Mouse (Mus musculus): ENCODE results near the gene 2310022A10Rik. TPM values are rescaled to one million over a fixed set of nuclear protein-coding genes. Genes with fewer than 3 reads are reported as not detected.
"Not testable (repeated sequence)": the region's sequence is repeated elsewhere in the genome, so short reads cannot be mapped to it uniquely, and the experiment has no call there.

2310022A10Rik gene
- total RNA-seq, 2 experiments from 2014 or later: 12.4 to 13.4 TPM

DNA sequence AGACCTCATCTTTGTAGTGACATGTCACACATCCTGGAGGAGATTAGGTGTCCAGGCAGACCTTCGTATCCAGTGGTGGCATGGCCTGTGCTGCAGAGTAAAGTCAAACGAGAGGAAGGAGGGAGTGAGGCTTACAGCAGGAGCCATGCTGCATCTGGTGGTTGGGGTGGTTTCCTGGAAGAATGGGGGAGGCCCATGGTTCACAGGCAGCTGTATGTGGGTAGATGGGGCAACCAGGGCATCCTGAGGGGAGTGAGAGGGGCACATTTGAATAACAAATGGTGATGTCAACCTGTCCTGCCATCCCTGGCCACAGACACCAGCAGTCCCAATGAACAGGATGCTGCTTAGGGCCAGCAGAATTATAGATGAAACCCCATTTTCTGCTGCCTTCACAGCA, 56.7 kb downstream of the 2310022A10Rik start:
- ATAC-seq (replicated peaks; ENCODE audit: poor library complexity): peak; percentile 40

DNA sequence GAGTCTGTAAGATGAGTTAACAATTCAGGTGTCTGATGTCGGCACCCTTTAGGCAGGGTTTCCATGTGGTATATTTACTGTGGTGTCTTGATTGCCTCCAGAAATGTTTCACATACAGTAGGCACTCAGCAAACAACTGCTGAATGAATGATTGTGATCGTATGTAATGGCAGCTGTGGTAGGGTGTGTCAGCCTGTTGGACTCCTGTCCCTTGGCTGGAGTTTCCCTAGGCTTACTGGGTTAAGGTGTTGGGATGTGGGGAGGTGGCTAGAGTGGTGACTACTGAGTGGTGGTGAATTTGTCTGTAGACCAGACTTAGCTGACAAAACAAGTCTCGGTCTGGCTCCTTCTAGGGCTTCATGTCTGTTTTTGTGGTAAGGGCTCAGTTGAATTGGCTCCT, 57.3 kb downstream of the 2310022A10Rik start:
- no peak for ATAC-seq (replicated peaks; ENCODE audit: poor library complexity)

DNA sequence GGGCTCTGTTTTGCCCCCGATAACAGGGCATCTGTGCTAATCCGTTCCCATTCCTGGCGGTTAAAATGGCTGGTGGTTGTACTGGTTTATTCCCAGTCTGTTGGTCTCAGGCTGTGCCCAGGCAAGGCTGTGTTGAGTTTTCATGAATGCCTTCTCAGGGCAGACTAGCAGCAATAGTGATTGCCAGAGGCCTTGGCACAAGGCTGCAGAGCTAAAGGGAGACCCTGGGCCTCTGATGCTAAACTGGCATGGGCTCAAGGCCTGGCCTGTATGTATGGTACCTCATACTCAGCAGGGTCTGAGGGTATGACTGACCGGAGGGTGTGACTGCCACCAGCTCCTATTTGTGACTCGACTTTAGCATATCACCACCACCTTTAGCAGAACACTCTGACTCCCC, 57.8 kb downstream of the 2310022A10Rik start:
- no peak for ATAC-seq (replicated peaks; ENCODE audit: poor library complexity)

DNA sequence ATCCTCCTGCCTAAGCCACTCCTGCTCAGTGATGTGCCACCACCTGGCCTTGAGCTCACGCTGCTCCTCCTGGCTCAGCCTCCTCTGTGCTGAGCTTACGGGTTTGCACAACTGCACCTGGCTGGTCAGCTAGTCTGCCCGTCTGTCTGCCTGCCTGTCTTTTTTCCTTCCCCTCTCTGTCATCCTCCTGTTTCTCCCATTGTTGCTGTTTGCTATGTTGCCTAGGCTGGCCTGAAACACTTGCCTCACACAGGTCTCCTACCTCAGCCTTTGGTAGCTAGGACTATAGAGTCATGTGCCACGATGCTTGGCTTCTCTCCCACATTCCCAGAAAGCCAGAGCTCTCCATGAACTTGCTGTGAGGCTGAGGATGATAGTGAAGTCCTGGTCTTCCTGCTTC, 59.9 kb downstream of the 2310022A10Rik start:
- ATAC-seq (replicated peaks; ENCODE audit: poor library complexity): no peak

DNA sequence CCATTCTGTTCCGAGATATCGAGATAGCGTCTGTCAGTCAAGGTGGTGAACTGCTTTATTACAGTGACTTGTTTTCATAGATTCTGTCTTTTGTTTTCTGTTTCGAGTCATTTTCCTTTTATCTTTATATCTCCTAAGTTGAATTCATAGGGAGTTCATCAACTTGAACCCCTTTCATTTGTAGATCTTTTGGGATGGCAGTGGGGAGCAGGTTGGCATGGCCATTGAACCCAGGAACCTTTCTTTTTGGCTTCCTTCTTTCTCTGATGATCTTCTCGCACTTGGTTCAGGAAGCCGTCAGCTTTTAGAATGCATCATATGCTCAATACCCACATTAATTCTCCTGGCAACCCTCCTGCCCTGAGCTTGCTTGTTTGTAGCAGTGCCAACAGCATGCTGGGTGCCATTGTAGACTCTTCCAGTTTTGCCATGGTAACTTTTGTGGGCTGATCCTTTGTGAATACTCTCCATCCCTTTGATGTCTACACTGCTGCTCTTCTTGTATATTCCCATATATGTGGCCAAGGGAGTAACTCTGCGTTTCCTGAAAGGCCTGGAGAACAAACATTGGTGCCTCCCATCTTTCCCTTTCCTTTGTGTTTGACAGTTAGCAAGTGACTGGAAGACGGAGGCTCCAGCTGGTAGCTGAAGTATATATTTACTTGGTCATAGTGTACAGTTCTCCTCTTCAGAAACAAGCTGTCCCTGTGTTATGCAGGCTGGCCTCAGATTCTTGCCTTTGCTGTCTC, 60.9 kb downstream of the 2310022A10Rik start:
- ATAC-seq (replicated peaks; ENCODE audit: poor library complexity): no peak

DNA sequence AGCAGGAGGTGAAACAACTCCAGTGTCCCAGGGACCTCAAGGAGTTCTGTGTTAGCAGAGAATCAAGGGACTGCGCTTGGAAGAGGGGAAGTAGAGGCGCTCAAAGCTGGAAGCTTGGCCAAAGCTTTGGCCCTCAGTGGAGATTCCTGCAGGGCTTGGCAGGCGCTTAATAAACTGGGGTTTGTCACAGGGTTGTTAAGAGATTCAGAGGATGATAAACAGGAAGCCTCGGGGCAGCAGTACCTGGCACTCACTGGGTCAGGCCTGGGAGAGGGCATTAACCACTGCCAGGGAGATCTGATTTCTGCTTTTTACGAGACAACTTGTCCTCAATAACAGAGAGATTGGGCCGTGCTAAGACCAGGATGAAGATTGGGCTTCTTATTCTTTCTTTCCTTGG, 68.0 kb downstream of the 2310022A10Rik start:
- ATAC-seq (replicated peaks; ENCODE audit: poor library complexity): no peak

DNA sequence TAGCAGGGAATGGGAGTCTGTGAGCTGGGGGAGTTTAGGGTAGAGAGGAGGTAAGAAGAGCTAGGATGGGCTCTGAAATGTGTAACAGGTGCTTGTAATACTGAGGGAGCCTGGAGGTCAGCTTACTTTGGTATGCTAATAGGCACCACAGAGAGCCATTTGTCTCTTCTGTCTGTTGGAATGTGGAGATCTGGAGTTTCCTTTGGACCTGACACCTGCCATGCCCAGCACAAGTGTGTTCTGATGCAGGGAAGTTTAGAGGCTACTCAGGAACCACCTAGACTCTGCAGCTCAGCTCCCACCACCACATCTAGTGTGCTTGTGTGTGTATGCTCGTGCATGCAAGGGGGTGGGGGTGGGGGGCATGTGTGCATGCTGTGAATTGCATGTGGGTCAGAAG, 69.2 kb downstream of the 2310022A10Rik start:
- no peak for ATAC-seq (replicated peaks; ENCODE audit: poor library complexity)

DNA sequence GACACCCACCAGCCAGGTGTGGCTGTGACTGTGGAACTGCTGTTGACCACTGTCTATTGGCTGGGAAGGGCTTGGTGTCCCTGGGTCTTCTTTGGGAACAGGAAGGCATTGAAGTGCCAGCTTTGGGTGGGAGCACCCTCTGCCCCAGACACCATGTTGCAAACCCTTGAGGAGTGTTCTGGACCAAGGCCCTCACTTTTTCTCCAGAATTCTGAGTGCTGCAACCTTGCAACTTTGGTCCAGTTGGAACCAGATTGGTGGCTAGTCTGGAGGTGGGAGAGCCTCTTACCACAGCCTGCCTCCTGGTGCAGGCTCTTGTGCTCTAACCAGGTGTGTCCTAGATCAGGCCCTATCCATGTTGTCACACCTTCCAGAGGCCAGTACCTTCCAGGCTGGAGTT, 71.9 kb downstream of the 2310022A10Rik start:
- ATAC-seq (replicated peaks; ENCODE audit: poor library complexity): no peak

DNA sequence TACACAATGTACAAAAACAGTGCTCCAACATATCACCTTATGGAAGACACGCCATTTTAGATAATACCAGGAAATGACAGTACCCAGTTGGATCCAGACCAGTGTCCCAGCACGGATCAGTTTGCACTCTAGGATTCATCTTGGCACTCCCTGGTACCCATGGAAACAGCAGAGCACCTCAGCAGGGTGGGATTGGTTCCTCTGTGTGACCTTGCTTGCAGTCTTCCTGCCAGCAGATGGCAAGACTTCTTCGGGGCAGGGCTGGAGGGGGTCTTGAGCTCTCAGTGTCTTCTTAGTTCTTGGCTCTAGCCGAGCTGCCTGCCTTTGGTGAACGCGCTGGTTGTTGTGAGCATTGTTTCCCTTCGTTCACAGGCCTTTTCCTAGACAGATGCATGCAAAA, 74.7 kb downstream of the 2310022A10Rik start:
- no peak for ATAC-seq (replicated peaks; ENCODE audit: poor library complexity)

DNA sequence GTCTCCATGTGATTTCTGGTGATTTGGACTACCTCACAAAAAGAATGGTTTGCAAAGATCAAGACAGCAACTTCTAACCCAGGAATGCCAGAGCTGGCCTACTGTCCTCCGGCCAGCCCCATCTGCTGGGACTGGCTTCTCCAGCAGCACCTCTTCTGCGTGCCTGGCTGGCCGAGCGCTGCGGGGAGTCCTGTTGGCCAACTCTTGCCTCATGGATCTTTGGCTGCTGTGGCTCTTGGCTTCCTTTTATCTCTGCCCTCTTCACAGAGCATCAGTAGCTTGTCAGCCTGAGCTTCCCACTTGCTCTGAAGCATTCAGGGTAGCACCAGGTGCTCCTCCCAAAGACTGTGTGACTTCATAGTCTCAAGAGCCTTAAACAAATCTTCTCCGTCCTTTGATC, 75.2 kb downstream of the 2310022A10Rik start:
- ATAC-seq (replicated peaks; ENCODE audit: poor library complexity): no peak

DNA sequence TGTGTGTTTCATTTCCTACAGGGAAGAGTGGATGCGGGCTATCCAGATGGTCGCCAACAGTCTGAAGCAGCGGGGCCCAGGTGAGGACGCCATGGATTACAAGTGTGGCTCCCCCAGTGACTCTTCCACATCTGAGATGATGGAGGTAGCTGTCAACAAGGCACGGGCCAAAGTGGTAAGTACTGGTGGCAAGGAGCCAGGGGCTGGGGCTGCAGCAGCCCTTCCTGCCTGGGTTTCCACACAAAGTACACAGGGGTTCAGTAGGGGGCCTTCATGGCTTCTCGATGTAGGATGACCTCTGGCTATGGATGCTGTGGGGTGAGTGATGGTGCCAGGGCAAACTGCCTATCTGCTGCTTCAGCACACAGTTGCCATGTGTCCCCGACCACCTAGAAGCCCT, 75.8 kb downstream of the 2310022A10Rik start:
- ATAC-seq (replicated peaks; ENCODE audit: poor library complexity): not testable (repeated sequence)

DNA sequence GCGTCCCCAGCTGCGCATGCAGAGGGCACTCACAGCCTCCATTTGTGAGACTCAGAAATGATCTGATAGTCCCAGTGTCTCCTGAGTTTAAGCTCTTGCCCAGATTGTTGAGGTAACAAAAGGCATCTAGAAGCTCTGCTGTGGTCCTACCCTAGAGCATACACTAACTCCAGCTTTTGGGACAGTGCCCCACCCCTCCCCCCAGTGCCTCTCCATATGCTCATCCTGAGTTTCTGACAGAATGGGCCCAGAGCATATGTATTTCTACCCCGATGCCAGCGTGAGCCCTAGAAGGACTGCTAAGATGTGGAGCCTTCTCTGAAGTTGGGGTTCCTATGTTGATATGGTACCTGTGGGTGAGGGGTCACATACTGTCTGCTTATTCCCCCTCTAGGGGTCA, 78.4 kb downstream of the 2310022A10Rik start:
- no peak for ATAC-seq (replicated peaks; ENCODE audit: poor library complexity)

Other genes starting within 250 kb of the 2310022A10Rik start
- 0.05 TPM in 1 of 2 replicates, not detected in the other for gene Ltbp4, start 215.5 kb upstream of the 2310022A10Rik start, total RNA-seq (2015)
- gene Ltbp4, start 215.5 kb upstream of the 2310022A10Rik start, total RNA-seq (2017): not detected in 2 replicates
- 18.8 and 23.9 TPM in 2 replicates for gene Shkbp1, start 197.2 kb upstream of the 2310022A10Rik start, total RNA-seq (2015)
- gene Shkbp1, start 197.2 kb upstream of the 2310022A10Rik start, total RNA-seq (2017): 10.7 and 11.0 TPM in 2 replicates
- gene Gm20479, start 195.8 kb upstream of the 2310022A10Rik start, total RNA-seq (2015): not detected in 2 replicates
- not detected in 2 replicates for gene Gm20479, start 195.8 kb upstream of the 2310022A10Rik start, total RNA-seq (2017)
- gene Sptbn4, start 105.5 kb upstream of the 2310022A10Rik start, total RNA-seq (2015): 0.02 and 0.07 TPM in 2 replicates
- not detected in 2 replicates for gene Sptbn4, start 105.5 kb upstream of the 2310022A10Rik start, total RNA-seq (2017)
- gene Blvrb, start 105.3 kb upstream of the 2310022A10Rik start, total RNA-seq (2015): 31.8 and 53.4 TPM in 2 replicates
- gene Blvrb, start 105.3 kb upstream of the 2310022A10Rik start, total RNA-seq (2017): 21.2 and 30.2 TPM in 2 replicates
- 2.5 and 2.9 TPM in 2 replicates for gene Sertad3, start 79.5 kb upstream of the 2310022A10Rik start, total RNA-seq (2015)
- gene Sertad3, start 79.5 kb upstream of the 2310022A10Rik start, total RNA-seq (2017): 6.1 and 7.6 TPM in 2 replicates
- gene Sertad1, start 66.3 kb upstream of the 2310022A10Rik start, total RNA-seq (2015): 9.2 and 12.5 TPM in 2 replicates
- 5.9 and 6.8 TPM in 2 replicates for gene Sertad1, start 66.3 kb upstream of the 2310022A10Rik start, total RNA-seq (2017)
- 0.52 and 0.68 TPM in 2 replicates for gene Prx, start 53.9 kb upstream of the 2310022A10Rik start, total RNA-seq (2015)
- gene Prx, start 53.9 kb upstream of the 2310022A10Rik start, total RNA-seq (2017): 0.75 and 0.81 TPM in 2 replicates
- gene Hipk4, start 30.0 kb upstream of the 2310022A10Rik start, total RNA-seq (2015): 0.10 and 0.25 TPM in 2 replicates
- 0.07 and 0.29 TPM in 2 replicates for gene Hipk4, start 30.0 kb upstream of the 2310022A10Rik start, total RNA-seq (2017)
- gene Pld3, start within 50 bp of the 2310022A10Rik start, total RNA-seq (2015): 9.3 and 9.4 TPM in 2 replicates
- gene Pld3, start within 50 bp of the 2310022A10Rik start, total RNA-seq (2017): 5.3 and 7.5 TPM in 2 replicates
- 33.8 and 40.3 TPM in 2 replicates for gene Akt2, start 38.3 kb downstream of the 2310022A10Rik start, total RNA-seq (2015)
- gene Akt2, start 38.3 kb downstream of the 2310022A10Rik start, total RNA-seq (2017): 46.9 and 50.2 TPM in 2 replicates
- gene Ttc9b, start 100.7 kb downstream of the 2310022A10Rik start, total RNA-seq (2015): not detected in 2 replicates
- not detected in 2 replicates for gene Ttc9b, start 100.7 kb downstream of the 2310022A10Rik start, total RNA-seq (2017)
- 1.7 and 4.3 TPM in 2 replicates for gene Map3k10, start 121.4 kb downstream of the 2310022A10Rik start, total RNA-seq (2015)
- 3.4 and 5.2 TPM in 2 replicates for gene Map3k10, start 121.4 kb downstream of the 2310022A10Rik start, total RNA-seq (2017)
- 0.71 and 3.1 TPM in 2 replicates for gene Zfp607b, start 136.1 kb downstream of the 2310022A10Rik start, total RNA-seq (2015)
- gene Zfp607b, start 136.1 kb downstream of the 2310022A10Rik start, total RNA-seq (2017): 0.42 and 4.0 TPM in 2 replicates
- gene Zfp60, start 178.2 kb downstream of the 2310022A10Rik start, total RNA-seq (2015): 7.6 and 11.3 TPM in 2 replicates
- gene Zfp60, start 178.2 kb downstream of the 2310022A10Rik start, total RNA-seq (2017): 5.5 and 7.5 TPM in 2 replicates